ENCODE assay signal across 8 mouse cellular contexts in genomic region chr10:42591185-42591992, GRCm38 (mm10). TPM values are rescaled to one million over a fixed set of nuclear protein-coding genes. Genes with fewer than 3 reads are reported as not detected.
A peak's percentile ranks its signal among the peaks of the same experiment; 100 is the strongest.
DNase-seq lines count a peak whose midpoint lies in the region; ATAC-seq and TF ChIP-seq lines count a peak whose summit lies in the region.

No protein-coding gene starts in this region.

- peaks cover 84% of the 10 kb centered on the region for H3K27me3 ChIP-seq in kidney, postnatal 0 days (ENCODE audit: insufficient read depth, low read length)
- H3K27me3 ChIP-seq in intestine, embryonic 15.5 days (replicated peaks) = peaks cover 89% of the 10 kb centered on the region
- H3K27me3 ChIP-seq in neural tube, embryonic 11.5 days (ENCODE audit: control insufficient read depth, insufficient read depth, low read length) = peaks cover 97% of the 10 kb centered on the region

- H3K4me2 ChIP-seq in kidney, postnatal 0 days (ENCODE audit: low read length) = peak overlapping the region; percentile 52
- H3K4me2 ChIP-seq in intestine, embryonic 15.5 days (replicated peaks) = peak overlapping the region; percentile 63
- H3K4me2 ChIP-seq in neural tube, embryonic 11.5 days (ENCODE audit: low read depth) = peak overlapping the region; percentile 42

- DNase-seq in kidney, postnatal 0 days (ENCODE audit: low spot score) = no peak
- DNase-seq in kidney, adult 9 months = no peak
- peak; percentile 83 for DNase-seq in embryo, embryonic 11 days
- DNase-seq in neural tube, embryonic 11.5 days (ENCODE audit: low spot score) = peak; percentile 80
- DNase-seq in spleen, postnatal 36 days (ENCODE audit: low spot score in 2 of 2) = no peak
- no peak for DNase-seq in spleen, postnatal 4 days (ENCODE audit: low spot score in 2 of 2)
- DNase-seq in adrenal gland, postnatal 4 days (ENCODE audit: low spot score in 2 of 2) = no peak

- peak overlapping the region; percentile 28 for H3K4me3 ChIP-seq in kidney, postnatal 0 days (replicated peaks; ENCODE audit: low read depth, low read length)
- peak overlapping the region; percentile 29 for H3K4me3 ChIP-seq in intestine, embryonic 15.5 days (replicated peaks)
- peak overlapping the region; percentile 19 for H3K4me3 ChIP-seq in neural tube, embryonic 11.5 days (ENCODE audit: low read depth, low read length)

- H3K36me3 ChIP-seq in kidney, postnatal 0 days (ENCODE audit: insufficient read depth, low read length) = no peaks in the 10 kb centered on the region
- H3K36me3 ChIP-seq in intestine, embryonic 15.5 days = no peaks in the 10 kb centered on the region
- no peaks in the 10 kb centered on the region for H3K36me3 ChIP-seq in neural tube, embryonic 11.5 days (ENCODE audit: control insufficient read depth, insufficient read depth, low read length)

- H3K27ac ChIP-seq in kidney, postnatal 0 days = no peak overlapping the region
- no peak overlapping the region for H3K27ac ChIP-seq in intestine, embryonic 15.5 days
- H3K27ac ChIP-seq in neural tube, embryonic 11.5 days (ENCODE audit: low read depth, low read length) = no peak overlapping the region

- no peak overlapping the region for H3K9ac ChIP-seq in kidney, postnatal 0 days (ENCODE audit: low read depth, low read length)
- no peak overlapping the region for H3K9ac ChIP-seq in intestine, embryonic 15.5 days
- no peak overlapping the region for H3K9ac ChIP-seq in neural tube, embryonic 11.5 days (ENCODE audit: low read length)

- no peaks in the 10 kb centered on the region; the same call in 1 of the 2 replicates for H3K4me1 ChIP-seq in kidney, postnatal 0 days (replicated peaks; ENCODE audit: insufficient read depth, low read length)
- H3K4me1 ChIP-seq in intestine, embryonic 15.5 days (replicated peaks) = peaks cover 14% of the 10 kb centered on the region
- peaks cover 14% of the 10 kb centered on the region; the same call in 1 of the 2 replicates for H3K4me1 ChIP-seq in neural tube, embryonic 11.5 days (ENCODE audit: control insufficient read depth, insufficient read depth, low read length)

- H3K9me3 ChIP-seq in kidney, postnatal 0 days (replicated peaks; ENCODE audit: low read length) = no peaks in the 10 kb centered on the region
- no peaks in the 10 kb centered on the region for H3K9me3 ChIP-seq in intestine, embryonic 15.5 days
- peaks cover under 1% of the 10 kb centered on the region; the same call in 1 of the 2 replicates for H3K9me3 ChIP-seq in neural tube, embryonic 11.5 days (ENCODE audit: control insufficient read depth, low read length)

- ATAC-seq in kidney, postnatal 0 days (replicated peaks; ENCODE audit: low FRiP score, low read depth) = no peak
- no peak for ATAC-seq in intestine, embryonic 15.5 days
- ATAC-seq in neural tube, embryonic 11.5 days (ENCODE audit: insufficient read depth, low FRiP score, low TSS enrichment) = peak; percentile 75

- WGBS in kidney, postnatal 0 days = 1% methylated on average over 67 of the region's 67 CpGs
- WGBS in intestine, embryonic 15.5 days = under 1% methylated on average over 67 of the region's 67 CpGs
- WGBS in neural tube, embryonic 11.5 days = under 1% methylated on average over 66 of the region's 67 CpGs

- no peak for TF ChIP-seq CTCF in kidney, postnatal 0 days (IDR thresholded peaks at IDR 0.05; ENCODE audit: low read depth)

RNA-seq across cellular contexts. Expression of gene Ostm1, which starts 7.8 kb away (rescaled TPM):
- polyA plus RNA-seq in kidney, postnatal 0 days (2015; fragmentation: Nextera tagmentation; extraction: Ambion mirVana) = 26.6 and 27.9 TPM in 2 replicates
- 14.5 and 16.3 TPM in 2 replicates for polyA plus RNA-seq in intestine, embryonic 15.5 days (2015; fragmentation: Nextera tagmentation; extraction: Ambion mirVana)
- 16.8 and 19.5 TPM in 2 replicates for polyA plus RNA-seq in neural tube, embryonic 11.5 days (2014; fragmentation: Nextera tagmentation; extraction: Ambion mirVana)
- 10 to 100 TPM; 24.8 to 27.3 TPM for total RNA-seq in adrenal gland, postnatal 4 days (2021)

RNA-seq across cellular contexts. Expression of gene Nr2e1, which starts 8.0 kb away (rescaled TPM):
- not detected in 2 replicates for polyA plus RNA-seq in kidney, postnatal 0 days (2015; fragmentation: Nextera tagmentation; extraction: Ambion mirVana)
- polyA plus RNA-seq in intestine, embryonic 15.5 days (2015; fragmentation: Nextera tagmentation; extraction: Ambion mirVana) = 0.05 TPM in 1 of 2 replicates, not detected in the other
- not detected in 2 replicates for polyA plus RNA-seq in neural tube, embryonic 11.5 days (2014; fragmentation: Nextera tagmentation; extraction: Ambion mirVana)
- not detected for total RNA-seq in adrenal gland, postnatal 4 days (2021)

Comparison
In these comparisons a context has a peak if more than half of its experiments do, and no peak if none do; other contexts are left out.
1. DNase-seq: peak in embryo, embryonic 11 days (single experiment) and neural tube, embryonic 11.5 days (single experiment); none in kidney, postnatal 0 days (single experiment), kidney, adult 9 months (single experiment), spleen, postnatal 36 days (0 of 2), spleen, postnatal 4 days (0 of 2) and adrenal gland, postnatal 4 days (0 of 2).
2. Peak in every context shown above with its lines, with median percentiles within 50 percentile points of each other: H3K4me2 ChIP-seq and H3K4me3 ChIP-seq.